Mouse (Mus musculus) hindbrain, embryonic 16.5 days (tissue): ENCODE measurements at regions not wholly inside any gene's neighbourhood (a gene's known extent, or its start where the extent isn't known, plus 50 kb on each side); places are given as distances from the start of the nearest gene placed in this dataset.

ENCODE experiments used
- ATAC-seq: fragments of 200-750 bp; cut with Nextera tagmentation; 2 replicates; pipeline ENCODE4 v1.8.0; 2017; ENCODE audit warnings: moderate TSS enrichment, moderate library complexity
- H3K27ac ChIP-seq: fragments of 300-500 bp; sonication (generic); 2 replicates; pipeline ENCODE4 v1.5.1; 2014; ENCODE audit warnings: low read depth, mild to moderate bottlenecking, control low read depth, low read length, moderate library complexity
- H3K27me3 ChIP-seq: fragments of 300-500 bp; sonication (generic); replicated peaks from 2 replicates; pipeline ENCODE4 v1.6.1; 2014; ENCODE audit warnings: low read length; ENCODE audit not compliant: control insufficient read depth, insufficient read depth
- H3K36me3 ChIP-seq: fragments of 300-500 bp; sonication (generic); 2 replicates; pipeline ENCODE4 v1.6.1; 2014; ENCODE audit warnings: mild to moderate bottlenecking, low read length, moderate library complexity, mixed read lengths; ENCODE audit not compliant: control insufficient read depth, insufficient read depth
- H3K4me1 ChIP-seq: fragments of 300-500 bp; sonication (generic); 2 replicates; pipeline ENCODE4 v1.6.1; 2014; ENCODE audit warnings: low read depth, low read length; ENCODE audit not compliant: control insufficient read depth, insufficient read depth
- H3K4me2 ChIP-seq: fragments of 300-500 bp; sonication (generic); 2 replicates; pipeline ENCODE4 v1.6.1; 2014; ENCODE audit warnings: mild to moderate bottlenecking, low read length, control low read depth, moderate library complexity
- H3K4me3 ChIP-seq: fragments of 300-500 bp; sonication (generic); 2 replicates; pipeline ENCODE4 v1.5.1; 2014; ENCODE audit warnings: mild to moderate bottlenecking, low read length, control low read depth, moderate library complexity
- H3K9ac ChIP-seq: fragments of 300-500 bp; sonication (generic); 2 replicates; pipeline ENCODE4 v1.6.1; 2014; ENCODE audit warnings: low read depth, mild to moderate bottlenecking, control low read depth, low read length, moderate library complexity
- H3K9me3 ChIP-seq: fragments of 300-500 bp; sonication (generic); 2 replicates; pipeline ENCODE4 v1.6.1; 2014; ENCODE audit warnings: mild to moderate bottlenecking, low read length, moderate library complexity; ENCODE audit not compliant: control insufficient read depth
- WGBS: fragments of 180-500 bp; shearing (Covaris S2); extraction: QIAGEN DNeasy Blood & Tissue Kit; methylation state at CpG from one replicate; pipeline ENCODE4 v1.1.7; 2014; 5-methylcytosine and 5-hydroxymethylcytosine counted together

DNA sequence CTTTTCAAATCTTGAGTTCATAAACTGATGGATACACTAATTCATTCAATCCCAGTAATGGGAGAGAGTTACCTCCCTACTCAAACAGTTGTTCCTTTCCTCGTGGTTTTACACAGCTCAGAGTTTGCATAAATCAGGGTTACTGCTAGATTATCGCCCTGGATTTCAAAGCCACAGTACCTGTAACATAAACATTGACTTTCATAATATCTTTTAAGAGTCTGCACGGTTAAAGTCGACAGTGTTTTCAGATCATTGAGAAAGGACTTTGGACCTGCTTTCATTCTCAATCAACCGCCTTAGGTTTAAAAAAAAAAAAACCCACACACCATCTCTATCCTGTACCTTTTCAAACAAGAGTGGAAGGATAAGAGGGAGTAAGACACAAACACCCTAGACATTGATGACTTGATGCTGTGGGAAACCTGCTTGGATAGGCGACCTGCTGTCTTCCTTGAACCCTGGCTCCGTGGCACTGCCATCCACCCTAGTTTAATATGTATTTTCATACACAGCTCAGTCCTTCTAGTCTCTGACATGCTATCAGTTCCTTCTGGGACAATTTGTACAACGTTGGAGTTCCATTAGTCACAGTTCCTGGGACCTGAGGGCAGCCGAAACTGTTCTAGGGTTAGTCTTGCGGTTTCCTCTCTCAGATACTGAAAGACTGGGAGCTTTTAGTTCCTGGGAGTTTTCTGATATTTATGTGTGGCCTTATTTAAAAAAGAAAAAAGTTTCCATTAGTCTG, 179.3 kb downstream of the Rnf152 start:
- Histone ChIP-seq H3K4me1 (peaks cover 12% of the 10 kb centered on the region), H3K4me2 (no peak overlapping the region), H3K27me3 (no peaks in the 10 kb centered on the region), H3K9me3 (no peaks in the 10 kb centered on the region), H3K9ac (no peak overlapping the region), H3K36me3 (no peaks in the 10 kb centered on the region), H3K27ac (no peak overlapping the region), H3K4me3 (no peak overlapping the region)
- WGBS: 82% methylated on average over 10 of the region's 10 CpGs
- no peak for ATAC-seq

GRCm38 (mm10) chr1:105170979-105171378, 185.5 kb downstream of the Rnf152 start:
- no peaks in the 10 kb centered on the region for H3K9me3 ChIP-seq
- WGBS: 85% methylated on average over 1 of the region's 1 CpGs
- H3K27ac ChIP-seq: no peak overlapping the region
- H3K36me3 ChIP-seq: no peaks in the 10 kb centered on the region
- H3K4me3 ChIP-seq: no peak overlapping the region
- H3K27me3 ChIP-seq: no peaks in the 10 kb centered on the region
- H3K4me2 ChIP-seq: no peak overlapping the region
- no peaks in the 10 kb centered on the region for H3K4me1 ChIP-seq
- no peak for ATAC-seq
- no peak overlapping the region for H3K9ac ChIP-seq

GRCm38 (mm10) chr1:105170114-105170506, 186.4 kb downstream of the Rnf152 start:
- WGBS: 94% methylated on average over 4 of the region's 4 CpGs
- no peak overlapping the region for H3K4me2 ChIP-seq
- H3K27me3 ChIP-seq: no peaks in the 10 kb centered on the region
- no peak for ATAC-seq
- no peaks in the 10 kb centered on the region for H3K36me3 ChIP-seq
- H3K4me3 ChIP-seq: no peak overlapping the region
- no peaks in the 10 kb centered on the region for H3K4me1 ChIP-seq
- no peaks in the 10 kb centered on the region for H3K9me3 ChIP-seq
- H3K27ac ChIP-seq: no peak overlapping the region
- H3K9ac ChIP-seq: no peak overlapping the region

GRCm38 (mm10) chr1:105169455-105170113, 186.9 kb downstream of the Rnf152 start:
- Histone ChIP-seq H3K9ac (no peak overlapping the region), H3K4me2 (no peak overlapping the region), H3K36me3 (no peaks in the 10 kb centered on the region), H3K27ac (no peak overlapping the region), H3K27me3 (no peaks in the 10 kb centered on the region), H3K4me3 (no peak overlapping the region), H3K9me3 (no peaks in the 10 kb centered on the region), H3K4me1 (no peaks in the 10 kb centered on the region)
- ATAC-seq: no peak
- WGBS: 86% methylated on average over 1 of the region's 1 CpGs

DNA sequence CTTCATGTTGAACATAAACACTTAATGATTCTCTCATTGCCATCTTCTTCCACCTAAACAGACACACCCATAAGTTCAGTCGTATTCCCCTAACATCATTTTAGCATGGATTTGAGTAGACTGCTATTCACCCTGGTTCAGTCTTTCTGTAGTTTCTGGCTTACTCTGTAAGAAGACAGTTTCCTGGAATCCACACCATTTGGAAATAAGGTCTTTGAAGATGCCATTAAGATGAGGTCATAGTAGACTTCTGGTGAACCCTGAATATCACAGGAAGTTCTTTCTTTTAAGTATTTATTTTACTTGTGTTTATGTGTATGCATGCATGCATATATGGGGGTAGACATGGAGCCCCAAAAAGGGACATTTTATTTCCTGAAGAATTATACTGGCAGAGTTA, 187.7 kb downstream of the Rnf152 start:
- 90% methylated on average over 1 of the region's 1 CpGs for WGBS
- no peaks in the 10 kb centered on the region for H3K36me3 ChIP-seq
- no peak overlapping the region for H3K4me3 ChIP-seq
- no peaks in the 10 kb centered on the region for H3K9me3 ChIP-seq
- no peak for ATAC-seq
- H3K27ac ChIP-seq: no peak overlapping the region
- no peak overlapping the region for H3K4me2 ChIP-seq
- no peaks in the 10 kb centered on the region for H3K27me3 ChIP-seq
- H3K9ac ChIP-seq: no peak overlapping the region
- no peaks in the 10 kb centered on the region for H3K4me1 ChIP-seq

GRCm38 (mm10) chr1:105157459-105158124, 198.9 kb downstream of the Rnf152 start:
- ATAC-seq: no peak
- no peak overlapping the region for H3K27ac ChIP-seq
- 86% methylated on average over 2 of the region's 2 CpGs for WGBS
- no peak overlapping the region for H3K4me2 ChIP-seq
- H3K9ac ChIP-seq: no peak overlapping the region
- no peaks in the 10 kb centered on the region for H3K36me3 ChIP-seq
- H3K4me3 ChIP-seq: no peak overlapping the region
- no peaks in the 10 kb centered on the region for H3K4me1 ChIP-seq
- H3K9me3 ChIP-seq: no peaks in the 10 kb centered on the region
- H3K27me3 ChIP-seq: no peaks in the 10 kb centered on the region

DNA sequence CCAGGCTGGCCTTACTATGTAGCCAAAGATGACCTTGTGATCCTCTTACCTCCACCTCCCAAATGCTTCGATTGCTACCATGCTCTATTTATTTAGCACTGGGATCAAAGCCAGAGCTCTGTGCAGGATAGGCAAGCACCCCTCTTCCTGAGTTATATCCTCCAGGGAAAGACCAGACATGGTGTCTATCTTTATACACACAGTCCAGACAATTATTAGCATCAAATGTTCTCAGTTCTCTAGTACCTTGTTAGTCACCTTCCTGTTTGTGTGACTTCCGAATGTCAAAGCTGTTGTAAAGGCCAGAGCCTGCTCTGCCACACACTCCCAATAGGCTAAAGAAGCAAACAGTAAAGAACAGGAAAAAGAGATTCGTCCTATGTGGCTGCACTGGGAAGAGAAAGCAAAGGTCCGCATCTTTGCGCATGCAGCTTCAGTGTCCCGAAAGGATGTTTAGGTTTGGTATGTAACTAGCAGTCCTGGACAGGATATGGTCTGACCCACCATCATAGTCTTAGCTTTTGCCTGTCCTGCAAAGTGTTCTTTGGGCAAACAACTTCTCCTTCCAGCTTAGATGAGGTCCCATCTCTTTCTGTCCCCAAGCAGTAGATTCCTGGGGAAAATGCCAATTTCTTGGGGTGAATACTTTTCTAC, 204.2 kb downstream of the Rnf152 start:
- no peaks in the 10 kb centered on the region for H3K27me3 ChIP-seq
- H3K9ac ChIP-seq: no peak overlapping the region
- H3K9me3 ChIP-seq: no peaks in the 10 kb centered on the region
- H3K4me1 ChIP-seq: no peaks in the 10 kb centered on the region
- ATAC-seq: no peak
- H3K27ac ChIP-seq: no peak overlapping the region
- WGBS: 86% methylated on average over 6 of the region's 6 CpGs
- H3K36me3 ChIP-seq: no peaks in the 10 kb centered on the region
- no peak overlapping the region for H3K4me3 ChIP-seq
- H3K4me2 ChIP-seq: no peak overlapping the region

- H3K4me1 ChIP-seq: no peaks in the 10 kb centered on the region
- no peak overlapping the region for H3K27ac ChIP-seq
These were observed 205.1 kb downstream of the Rnf152 start for GRCm38 (mm10) chr1:105151466-105151846.

More at GRCm38 (mm10) chr1:105151466-105151846, 205.1 kb downstream of the Rnf152 start:
- Histone ChIP-seq H3K4me3 (no peak overlapping the region), H3K4me2 (no peak overlapping the region), H3K9ac (no peak overlapping the region), H3K36me3 (no peaks in the 10 kb centered on the region), H3K27me3 (no peaks in the 10 kb centered on the region), H3K9me3 (no peaks in the 10 kb centered on the region)
- ATAC-seq: no peak
- 59% methylated on average over 1 of the region's 1 CpGs for WGBS
